Mouse (Mus musculus): ENCODE data around the gene Cntfr.

Cntfr gene

DNA sequence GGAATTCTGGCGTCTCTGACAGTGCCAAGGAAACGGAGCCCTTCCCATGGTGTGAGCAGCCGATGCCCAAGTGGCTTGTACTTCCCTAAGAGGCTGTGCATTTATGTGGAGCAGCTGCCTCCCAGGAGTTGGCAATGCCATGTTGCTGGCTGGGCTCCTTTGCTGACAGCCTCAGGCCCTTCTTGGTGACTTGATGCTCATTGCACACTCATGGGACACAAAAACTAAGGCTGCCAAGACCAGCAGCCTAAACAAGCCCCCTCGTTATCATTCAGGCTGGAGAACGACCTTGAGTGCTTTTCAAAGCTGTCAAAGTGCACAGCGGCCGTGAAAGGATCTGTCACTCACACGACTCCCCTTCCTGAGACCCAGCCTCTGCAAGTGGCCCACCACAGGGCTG, 84.7 kb downstream of the Cntfr start:
- DNase-seq (ENCODE audit: low spot score), result no peak

DNA sequence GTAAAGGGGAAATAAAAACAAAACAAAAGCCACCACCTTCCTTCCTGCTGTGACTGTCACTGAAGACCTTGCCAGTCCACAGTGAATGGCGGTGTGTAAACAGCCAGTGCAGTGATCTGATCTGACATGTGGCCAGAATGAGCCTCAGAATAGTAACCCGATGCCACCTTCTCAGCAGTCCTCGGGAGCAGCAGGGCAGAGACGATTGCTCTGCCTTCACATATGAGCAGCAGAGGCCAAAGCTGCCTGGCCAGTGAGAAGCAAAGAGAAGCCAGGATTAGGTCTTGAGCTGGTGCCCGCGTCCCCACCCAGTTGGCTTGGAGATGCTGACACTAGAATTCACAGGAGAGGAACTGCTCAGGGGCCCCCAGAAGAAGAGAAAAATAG, 86.3 kb downstream of the Cntfr start:
- no peak for DNase-seq (ENCODE audit: low spot score)

DNA sequence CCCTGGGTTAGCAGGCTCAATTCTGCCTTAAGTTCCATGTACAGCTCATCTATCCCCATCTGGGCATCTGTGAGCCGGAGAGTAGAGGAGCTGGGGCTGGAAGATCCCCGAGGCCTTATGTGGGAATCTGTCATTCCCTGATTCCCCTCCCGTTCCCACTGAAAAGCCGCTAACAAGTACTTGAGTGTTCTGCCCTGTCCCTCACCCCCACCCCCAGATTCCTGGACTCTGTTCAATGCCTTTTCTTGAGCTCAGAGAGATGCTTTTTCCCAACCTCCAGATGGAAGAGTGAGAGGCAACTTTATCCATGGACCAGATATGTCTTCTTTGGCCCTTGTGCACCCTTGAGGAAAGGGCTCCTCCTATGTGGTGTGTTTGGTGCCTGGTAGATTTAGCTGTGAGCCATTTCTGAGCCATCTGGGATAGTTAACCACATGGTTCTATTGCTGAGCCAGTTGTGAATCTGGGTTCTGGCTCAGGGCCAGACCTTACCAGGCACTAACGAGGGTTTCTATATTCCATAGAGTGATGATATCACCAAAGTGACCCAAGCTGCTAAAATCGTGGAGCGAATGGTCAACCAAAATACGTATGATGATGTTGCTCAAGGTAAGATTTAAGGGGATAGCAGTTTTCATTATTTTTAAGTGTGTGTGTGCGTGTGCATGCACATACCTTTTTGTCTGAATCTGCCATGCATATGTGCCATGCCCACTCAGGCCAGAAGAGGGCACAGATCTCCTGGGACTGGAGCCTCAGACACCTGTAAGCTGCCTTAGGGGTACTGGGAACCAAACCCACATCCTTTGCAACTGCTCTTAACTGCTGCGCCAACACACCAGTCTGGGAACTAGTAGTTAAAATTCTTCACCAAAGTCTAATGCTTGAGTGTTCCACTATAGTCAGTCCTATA, 87.0 kb downstream of the Cntfr start:
- DNase-seq (ENCODE audit: low spot score), result no peak

All from urinary bladder, postnatal 10 days (tissue).